In the genomic region with DNA sequence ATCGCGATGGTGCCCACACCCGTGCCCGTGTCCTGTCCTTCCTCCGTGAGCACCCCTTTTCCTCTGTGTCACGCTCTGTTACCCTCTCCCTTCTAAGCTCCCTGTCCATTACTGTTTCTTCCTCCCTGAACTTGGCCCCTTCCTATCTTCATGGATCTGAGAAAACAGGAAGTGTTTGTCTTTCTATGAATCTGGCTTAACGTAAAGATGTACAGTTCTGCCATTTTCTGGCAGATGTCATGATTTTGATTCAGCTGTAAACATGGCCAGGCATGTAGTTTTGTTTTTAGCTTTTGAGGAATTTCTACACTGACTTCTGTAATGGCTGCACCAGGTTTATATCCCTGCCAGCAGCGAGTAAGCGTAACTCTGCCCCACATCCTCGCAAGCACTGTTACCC, we compare ENCODE assay signal across 26 mouse cellular contexts. TPM values are rescaled to one million over a fixed set of nuclear protein-coding genes. Genes with fewer than 3 reads are reported as not detected.
A peak's percentile ranks its signal among the peaks of the same experiment; 100 is the strongest.
DNase-seq lines count a peak whose midpoint lies in the region; ATAC-seq and TF ChIP-seq lines count a peak whose summit lies in the region.
"Had no signal": no experiment of that assay in that cellular context is flagged by ENCODE, and none has a peak within 500 bp of the region (broad histone marks: within the 10 kb centered on the region; RNA-seq: fewer than 3 reads in every experiment).

No protein-coding gene starts in this region.

- 84% methylated on average over 10 of the region's 10 CpGs for WGBS in embryonic facial prominence, embryonic 13.5 days
- 91% methylated on average over 10 of the region's 10 CpGs for WGBS in embryonic facial prominence, embryonic 10.5 days
- 87% methylated on average over 10 of the region's 10 CpGs for WGBS in midbrain, embryonic 13.5 days
- 93% methylated on average over 10 of the region's 10 CpGs for WGBS in midbrain, embryonic 16.5 days

- no peaks in the 10 kb centered on the region for H3K9me3 ChIP-seq in embryonic facial prominence, embryonic 13.5 days
- no peaks in the 10 kb centered on the region for H3K9me3 ChIP-seq in embryonic facial prominence, embryonic 10.5 days
- no peaks in the 10 kb centered on the region for H3K9me3 ChIP-seq in midbrain, embryonic 13.5 days
- H3K9me3 ChIP-seq in midbrain, embryonic 16.5 days (replicated peaks; ENCODE audit: control insufficient read depth, low read length, poor library complexity, severe bottlenecking): no peaks in the 10 kb centered on the region
- H3K9me3 ChIP-seq: embryonic facial prominence, embryonic 12.5 days; forebrain, embryonic 10.5 days; forebrain, embryonic 13.5 days; heart, embryonic 12.5 days had no signal

- H3K9ac ChIP-seq in embryonic facial prominence, embryonic 13.5 days: no peak overlapping the region
- H3K9ac ChIP-seq in midbrain, embryonic 13.5 days (replicated peaks): 0 out of 2 replicates have a peak overlapping the region, but pooled peaks have one; percentile 19
- H3K9ac ChIP-seq in midbrain, embryonic 16.5 days (ENCODE audit: low read depth, low read length): no peak overlapping the region
- H3K9ac ChIP-seq: embryonic facial prominence, embryonic 12.5 days; forebrain, embryonic 13.5 days; heart, embryonic 12.5 days; hindbrain, embryonic 14.5 days had no signal

- peaks cover 88% of the 10 kb centered on the region for H3K36me3 ChIP-seq in embryonic facial prominence, embryonic 13.5 days
- H3K36me3 ChIP-seq in embryonic facial prominence, embryonic 10.5 days (replicated peaks): peaks cover 80% of the 10 kb centered on the region
- peaks cover 75% of the 10 kb centered on the region for H3K36me3 ChIP-seq in midbrain, embryonic 13.5 days
- peaks cover 12% of the 10 kb centered on the region; the same call in 1 of the 2 replicates for H3K36me3 ChIP-seq in midbrain, embryonic 16.5 days (ENCODE audit: control insufficient read depth, insufficient read depth, low read length)
- H3K36me3 ChIP-seq in myocyte (ENCODE audit: control insufficient read depth, insufficient read depth): peaks cover 67% of the 10 kb centered on the region

- no peaks in the 10 kb centered on the region for H3K27me3 ChIP-seq in embryonic facial prominence, embryonic 13.5 days
- H3K27me3 ChIP-seq in embryonic facial prominence, embryonic 10.5 days (replicated peaks; ENCODE audit: low read depth, poor library complexity, severe bottlenecking): no peaks in the 10 kb centered on the region
- no peaks in the 10 kb centered on the region for H3K27me3 ChIP-seq in midbrain, embryonic 13.5 days
- H3K27me3 ChIP-seq in midbrain, embryonic 16.5 days (ENCODE audit: control insufficient read depth, insufficient read depth, low read depth, low read length): no peaks in the 10 kb centered on the region
- H3K27me3 ChIP-seq in myocyte (ENCODE audit: control insufficient read depth, insufficient read depth, insufficient read length): no peaks in the 10 kb centered on the region
- H3K27me3 ChIP-seq: embryonic facial prominence, embryonic 12.5 days; forebrain, embryonic 13.5 days; heart, embryonic 12.5 days had no signal

- no peak overlapping the region for H3K4me2 ChIP-seq in embryonic facial prominence, embryonic 13.5 days
- H3K4me2 ChIP-seq in midbrain, embryonic 13.5 days (replicated peaks): no peak overlapping the region
- no peak overlapping the region for H3K4me2 ChIP-seq in midbrain, embryonic 16.5 days (ENCODE audit: low read length)
- H3K4me2 ChIP-seq in myocyte (ENCODE audit: low read depth): no peak overlapping the region
- H3K4me2 ChIP-seq: embryonic facial prominence, embryonic 12.5 days; forebrain, embryonic 13.5 days; heart, embryonic 12.5 days; hindbrain, embryonic 14.5 days had no signal

- H3K27ac ChIP-seq in embryonic facial prominence, embryonic 13.5 days: 0 out of 2 replicates have a peak overlapping the region, but pooled peaks have one; percentile 11
- H3K27ac ChIP-seq in embryonic facial prominence, embryonic 10.5 days (replicated peaks): no peak overlapping the region
- no peak overlapping the region for H3K27ac ChIP-seq in midbrain, embryonic 13.5 days
- H3K27ac ChIP-seq in midbrain, embryonic 16.5 days (ENCODE audit: low read length): no peak overlapping the region
- H3K27ac ChIP-seq: embryonic facial prominence, embryonic 12.5 days; forebrain, embryonic 10.5 days; forebrain, embryonic 13.5 days; gastrocnemius, adult 2 months; hindbrain, embryonic 14.5 days; hindbrain, postnatal 0 days had no signal

- no peak for ATAC-seq in embryonic facial prominence, embryonic 13.5 days (ENCODE audit: insufficient number of reproducible peaks, insufficient read depth, low FRiP score, low TSS enrichment, low read depth)
- no peak for ATAC-seq in midbrain, embryonic 13.5 days
- ATAC-seq in midbrain, embryonic 16.5 days: no peak
- ATAC-seq: activated CD4-positive, CD25-positive, alpha-beta regulatory T cell, adult 4 months; forebrain, embryonic 13.5 days; forebrain, embryonic 16.5 days; hindbrain, postnatal 0 days; inflammation-experienced regulatory T-cells, adult 6 months; intestine, embryonic 16.5 days had no signal

- no peak for DNase-seq in embryonic facial prominence, embryonic 10.5 days (ENCODE audit: low spot score)
- no peak for DNase-seq in left cerebral cortex, postnatal 25 days (ENCODE audit: low spot score in 2 of 2)
- DNase-seq: adrenal gland, adult 8-10 months; adrenal gland, postnatal 25 days; cerebellum, adult 9-10 months; cerebellum, postnatal 14 days; gastrocnemius, adult 2 months; gastrocnemius, postnatal 14 days had no signal

- H3K4me3 ChIP-seq in embryonic facial prominence, embryonic 13.5 days: no peak overlapping the region
- H3K4me3 ChIP-seq in embryonic facial prominence, embryonic 10.5 days: no peak overlapping the region
- no peak overlapping the region for H3K4me3 ChIP-seq in midbrain, embryonic 13.5 days (replicated peaks)
- H3K4me3 ChIP-seq in midbrain, embryonic 16.5 days (ENCODE audit: low read depth, low read length): no peak overlapping the region
- H3K4me3 ChIP-seq in myocyte: no peak overlapping the region
- H3K4me3 ChIP-seq: embryonic facial prominence, embryonic 12.5 days; forebrain, embryonic 10.5 days; forebrain, embryonic 13.5 days; gastrocnemius, adult 2 months; heart, embryonic 12.5 days had no signal

- TF ChIP-seq POLR2A in myocyte (IDR thresholded peaks at IDR 0.05; ENCODE audit: insufficient read length, low read depth): no peak

- H3ac ChIP-seq in myocyte (ENCODE audit: control insufficient read depth, insufficient read length): no peak overlapping the region

- intact Hi-C loops in left cerebral cortex, postnatal 25 days (cut with DNase I): loop anchor here (5.0 kb wide), 1 partner anchor 127 kb away; a partner anchor contains a TSS

- peaks cover 11% of the 10 kb centered on the region for H3K79me2 ChIP-seq in myocyte (ENCODE audit: control insufficient read depth, insufficient read depth)

- no peaks in the 10 kb centered on the region for H3K4me1 ChIP-seq in embryonic facial prominence, embryonic 13.5 days
- peaks cover 3% of the 10 kb centered on the region; the same call in 1 of the 2 replicates for H3K4me1 ChIP-seq in embryonic facial prominence, embryonic 10.5 days
- no peaks in the 10 kb centered on the region for H3K4me1 ChIP-seq in midbrain, embryonic 13.5 days (replicated peaks)
- H3K4me1 ChIP-seq in midbrain, embryonic 16.5 days (ENCODE audit: control insufficient read depth, insufficient read depth, low read length): no peaks in the 10 kb centered on the region
- H3K4me1 ChIP-seq: embryonic facial prominence, embryonic 12.5 days; forebrain, embryonic 13.5 days had no signal

TF ChIP-seq in myocyte, 11 proteins besides CTCF, POLR2A, EP300 and RAD21:
- TF ChIP-seq POLR2AphosphoS2 (IDR thresholded peaks at IDR 0.05; ENCODE audit: insufficient read length, low read depth) (peak; percentile 33), E2F4 (IDR thresholded peaks at IDR 0.05; ENCODE audit: insufficient read depth) (no peak)

RNA-seq across cellular contexts. Expression of a gene that starts 21.1 kb away (rescaled TPM):
- polyA plus RNA-seq in embryonic facial prominence, embryonic 13.5 days (2015; fragmentation: Nextera tagmentation; extraction: Ambion mirVana): 1.4 and 1.8 TPM in 2 replicates
- 0.35 and 0.54 TPM in 2 replicates for polyA plus RNA-seq in embryonic facial prominence, embryonic 10.5 days (2016; fragmentation: Nextera tagmentation; extraction: Ambion mirVana)
- polyA plus RNA-seq in midbrain, embryonic 13.5 days (2015; fragmentation: Nextera tagmentation; extraction: Ambion mirVana): 0.88 and 1.2 TPM in 2 replicates
- 1.2 and 1.3 TPM in 2 replicates for polyA plus RNA-seq in midbrain, embryonic 16.5 days (2015; fragmentation: Nextera tagmentation; extraction: Ambion mirVana)
- 1.0 TPM for polyA plus RNA-seq in myocyte (2012; fragmentation: generic; extraction: Trizol)
- not detected for total RNA-seq in left cerebral cortex, postnatal 25 days (2021)
- total RNA-seq: adrenal gland, postnatal 25 days; gastrocnemius, adult 2 months; gastrocnemius, postnatal 14 days; gastrocnemius, postnatal 4 days; heart, adult 8-10 months; heart, postnatal 14 days; heart, postnatal 4 days; hindbrain, postnatal 0 days had no signal
- polyA plus RNA-seq: activated CD4-positive, CD25-positive, alpha-beta regulatory T cell, adult 4 months; inflammation-experienced regulatory T-cells, adult 6 months had no signal
